Mouse (Mus musculus) A20 (cell line): ENCODE measurements around the gene Dapk3.
A peak's percentile ranks its signal among the peaks of the same experiment; 100 is the strongest.

Experiments
- DNase-seq: peaks from one replicate; pipeline ENCODE4 v3.0.0-alpha.2; 2011; ENCODE audit warnings: low read depth, low spot score

The Dapk3 gene

GRCm38 (mm10) chr10:81238618-81239017, 55.8 kb downstream of the Dapk3 start:
- no peak for DNase-seq

- peak; percentile 77 for DNase-seq
Measured at GRCm38 (mm10) chr10:81240876-81241275, 58.1 kb downstream of the Dapk3 start.

- no peak for DNase-seq
Measured at GRCm38 (mm10) chr10:81242021-81242420, 59.2 kb downstream of the Dapk3 start.
